Mouse (Mus musculus): ENCODE measurements at regions not wholly inside any gene's neighbourhood (a gene's known extent, or its start where the extent isn't known, plus 50 kb on each side); places are given as distances from the start of the nearest gene placed in this dataset.

- no peaks in the 10 kb centered on the region for H3K36me3 ChIP-seq (replicated peaks in 1 of 2; ENCODE audit: control insufficient read depth in 1 of 2, insufficient read depth in 1 of 2, low read length in 1 of 2)
These were observed 57.1 kb upstream of the Tcf21 start for GRCm38 (mm10) chr10:22877028-22877427.

GRCm38 (mm10) chr10:22875675-22876074 is 55.7 kb upstream of the Tcf21 start:
- 0 out of 4 replicates have a peak, but pooled peaks cover 0 to 2% of the 10 kb centered on the region in 2 experiments for H3K4me1 ChIP-seq (ENCODE audit: control insufficient read depth in 1 of 2, insufficient read depth in 2 of 2)

More at GRCm38 (mm10) chr10:22877028-22877427, 57.1 kb upstream of the Tcf21 start:
- TF ChIP-seq POLR2AphosphoS2 (IDR thresholded peaks at IDR 0.05; ENCODE audit: low read depth, low read length) (no peak), CHD2 (IDR thresholded peaks at IDR 0.05; ENCODE audit: low read length) (no peak), BHLHE40 (IDR thresholded peaks at IDR 0.05; ENCODE audit: low read depth, low read length) (no peak), RAD21 (IDR thresholded peaks at IDR 0.05; ENCODE audit: low read depth, low read length) (no peak), E2F4 (IDR thresholded peaks at IDR 0.05; ENCODE audit: insufficient replicate concordance, low read depth, low read length) (no peak), CTCF (conservative IDR thresholded peaks at IDR 0.05 in 1 of 2, IDR thresholded peaks at IDR 0.05 in 1 of 2; ENCODE audit: low read depth in 2 of 2, low read length in 2 of 2) (no peak), CHD1 (IDR thresholded peaks at IDR 0.05; ENCODE audit: low read depth, low read length) (no peak), GABPA (IDR thresholded peaks at IDR 0.05; ENCODE audit: insufficient replicate concordance, low read depth, low read length) (no peak), SMC3 (IDR thresholded peaks at IDR 0.05; ENCODE audit: low read depth, low read length) (no peak), ZNF384 (IDR thresholded peaks at IDR 0.05; ENCODE audit: low read depth, low read length) (no peak), USF2 (conservative IDR thresholded peaks at IDR 0.05; ENCODE audit: low read depth, low read length) (no peak), MYC (IDR thresholded peaks at IDR 0.05; ENCODE audit: low read depth, low read length) (no peak), ELF1 (IDR thresholded peaks at IDR 0.05; ENCODE audit: low read depth, low read length) (no peak)
- H3K79me2 ChIP-seq (replicated peaks; ENCODE audit: control insufficient read depth, extremely low read depth, insufficient read depth, poor library complexity, severe bottlenecking), result no peaks in the 10 kb centered on the region
- H3K4me1 ChIP-seq (ENCODE audit: control insufficient read depth in 1 of 2, insufficient read depth in 2 of 2), result 0 out of 4 replicates have a peak, but pooled peaks cover 0 to 2% of the 10 kb centered on the region in 2 experiments
- no peaks in the 10 kb centered on the region for H3K9me3 ChIP-seq (replicated peaks; ENCODE audit: low read length)
- in situ Hi-C loops (cut with MboI; ENCODE audit: low pct_ligation_motif_present, low pct_unique_long_range_greater_than_20kb, low sequenced_read_pairs) (no loop called here), dilution Hi-C loops (cut with MboI; ENCODE audit: extremely low pct_ligation_motif_present, extremely low pct_unique_long_range_greater_than_20kb, low sequenced_read_pairs) (no loop called here)
- H3K4me2 ChIP-seq (ENCODE audit: insufficient read depth, low read depth, poor library complexity, severe bottlenecking), result no peak overlapping the region
- no peaks in the 10 kb centered on the region for H3K27me3 ChIP-seq (replicated peaks)
- no peak overlapping the region for H3K9ac ChIP-seq (ENCODE audit: insufficient read depth, low read depth)
- DNase-seq (ENCODE audit: extremely low read depth), result no peak
- no peak overlapping the region for H3K4me3 ChIP-seq (replicated peaks in 1 of 3; ENCODE audit: low read depth in 2 of 3, low read length in 2 of 3, poor library complexity in 1 of 3)
- H3K27ac ChIP-seq (ENCODE audit: insufficient read depth, low read depth), result no peak overlapping the region

More at GRCm38 (mm10) chr10:22875675-22876074, 55.7 kb upstream of the Tcf21 start:
- in situ Hi-C loops (cut with MboI; ENCODE audit: low pct_ligation_motif_present, low pct_unique_long_range_greater_than_20kb, low sequenced_read_pairs), result no loop called here
- Histone ChIP-seq H3K4me2 (ENCODE audit: insufficient read depth, low read depth, poor library complexity, severe bottlenecking) (no peak overlapping the region), H3K27ac (ENCODE audit: insufficient read depth, low read depth) (no peak overlapping the region), H3K27me3 (replicated peaks) (no peaks in the 10 kb centered on the region), H3K4me3 (replicated peaks in 1 of 3; ENCODE audit: low read depth in 2 of 3, low read length in 2 of 3, poor library complexity in 1 of 3) (no peak overlapping the region), H3K9ac (ENCODE audit: insufficient read depth, low read depth) (no peak overlapping the region), H3K36me3 (replicated peaks in 1 of 2; ENCODE audit: control insufficient read depth in 1 of 2, insufficient read depth in 1 of 2, low read length in 1 of 2) (no peaks in the 10 kb centered on the region), H3K9me3 (replicated peaks; ENCODE audit: low read length) (no peaks in the 10 kb centered on the region), H3K79me2 (replicated peaks; ENCODE audit: control insufficient read depth, extremely low read depth, insufficient read depth, poor library complexity, severe bottlenecking) (no peaks in the 10 kb centered on the region)
- DNase-seq (ENCODE audit: extremely low read depth), result no peak
- no peak for TF ChIP-seq UBTF (IDR thresholded peaks at IDR 0.05; ENCODE audit: low read depth, low read length)
- TF ChIP-seq NRF1 (IDR thresholded peaks at IDR 0.05; ENCODE audit: low read depth, low read length), result no peak
- TF ChIP-seq GABPA (IDR thresholded peaks at IDR 0.05; ENCODE audit: insufficient replicate concordance, low read depth, low read length), result no peak
- TF ChIP-seq HCFC1 (IDR thresholded peaks at IDR 0.05; ENCODE audit: low read depth, low read length), result no peak
- no peak for TF ChIP-seq POLR2A (IDR thresholded peaks at IDR 0.05; ENCODE audit: low read depth, low read length)
- no peak for TF ChIP-seq USF1 (IDR thresholded peaks at IDR 0.05; ENCODE audit: low read depth, low read length)
- TF ChIP-seq USF2 (conservative IDR thresholded peaks at IDR 0.05; ENCODE audit: low read depth, low read length), result no peak
- no peak for TF ChIP-seq CHD2 (IDR thresholded peaks at IDR 0.05; ENCODE audit: low read length)
- TF ChIP-seq JUN (IDR thresholded peaks at IDR 0.05; ENCODE audit: insufficient read depth, low read depth, low read length), result no peak
- TF ChIP-seq RAD21 (IDR thresholded peaks at IDR 0.05; ENCODE audit: low read depth, low read length), result no peak
- TF ChIP-seq ELF1 (IDR thresholded peaks at IDR 0.05; ENCODE audit: low read depth, low read length), result no peak
- TF ChIP-seq ZKSCAN1 (IDR thresholded peaks at IDR 0.05; ENCODE audit: borderline replicate concordance, low read depth, low read length), result no peak
- TF ChIP-seq BHLHE40 (IDR thresholded peaks at IDR 0.05; ENCODE audit: low read depth, low read length), result no peak
- TF ChIP-seq MYC (IDR thresholded peaks at IDR 0.05; ENCODE audit: low read depth, low read length), result no peak
- dilution Hi-C loops (cut with MboI; ENCODE audit: extremely low pct_ligation_motif_present, extremely low pct_unique_long_range_greater_than_20kb, low sequenced_read_pairs), result no loop called here
